Mouse (Mus musculus) forebrain, embryonic 14.5 days (tissue): ENCODE data around the gene Pik3c2b. TPM values are rescaled to one million over a fixed set of nuclear protein-coding genes. Genes with fewer than 3 reads are reported as not detected.
A peak's percentile ranks its signal among the peaks of the same experiment; 100 is the strongest.

ENCODE experiments used
- ATAC-seq: fragments of 200-750 bp; cut with Nextera tagmentation; 2 replicates; pipeline ENCODE4 v1.8.0; 2017; ENCODE audit warnings: mild to moderate bottlenecking, moderate library complexity
- DNase-seq: peaks from one replicate; pipeline ENCODE4 v3.0.0-alpha.2; 2015; ENCODE audit warnings: low spot score
- H3K27ac ChIP-seq: fragments of 300-500 bp; sonication (generic); 2 replicates; pipeline ENCODE4 v1.5.1; 2014; ENCODE audit warnings: low read depth, mild to moderate bottlenecking, control low read depth, low read length, moderate library complexity
- H3K27me3 ChIP-seq: fragments of 300-500 bp; sonication (generic); replicated peaks from 2 replicates; pipeline ENCODE4 v1.6.1; 2014; ENCODE audit warnings: low read length, control low read depth, mixed read lengths; ENCODE audit not compliant: control insufficient read depth, insufficient read depth
- H3K36me3 ChIP-seq: fragments of 300-500 bp; sonication (generic); 2 replicates; pipeline ENCODE4 v1.6.1; 2014; ENCODE audit warnings: low read length, control low read depth; ENCODE audit not compliant: control insufficient read depth, insufficient read depth
- H3K4me1 ChIP-seq: fragments of 300-500 bp; sonication (generic); 2 replicates; pipeline ENCODE4 v1.6.1; 2014; ENCODE audit warnings: antibody characterized with exemption, low read length, control low read depth; ENCODE audit not compliant: control insufficient read depth, insufficient read depth
- H3K4me2 ChIP-seq: fragments of 300-500 bp; sonication (generic); 2 replicates; pipeline ENCODE4 v1.6.1; 2014; ENCODE audit warnings: mild to moderate bottlenecking, control low read depth, low read length
- H3K4me3 ChIP-seq: fragments of 300-500 bp; sonication (generic); 2 replicates; pipeline ENCODE4 v1.5.1; 2014; ENCODE audit warnings: low read depth, low read length, control low read depth
- H3K9ac ChIP-seq: fragments of 300-500 bp; sonication (generic); 2 replicates; pipeline ENCODE4 v1.6.1; 2014; ENCODE audit warnings: mild to moderate bottlenecking, low read length, control low read depth, moderate library complexity
- H3K9me3 ChIP-seq: fragments of 300-500 bp; sonication (generic); replicated peaks from 2 replicates; pipeline ENCODE4 v1.6.1; 2016; ENCODE audit warnings: low read length, control low read depth, mixed read lengths; ENCODE audit not compliant: control insufficient read depth
- WGBS: fragments of 180-500 bp; shearing (Covaris S2); extraction: QIAGEN DNeasy Blood & Tissue Kit; methylation state at CpG from one replicate; pipeline ENCODE4 v1.1.7; 2014; 5-methylcytosine and 5-hydroxymethylcytosine counted together
- polyA plus RNA-seq: library from polyadenylated mRNA; unstranded; fragments of >200 nt; fragmentation: Nextera tagmentation; extraction: Ambion mirVana; gene quantifications from 2 replicates; pipeline ENCODE4 v1.2.1, GENCODE M21; 2014

Pik3c2b gene
- polyA plus RNA-seq, 1 experiment from 2014 or later = 9.6 TPM

GRCm38 (mm10) chr1:133138401-133138800, 92.9 kb downstream of the Pik3c2b start:
- 94% methylated on average over 1 of the region's 1 CpGs for WGBS
- H3K36me3 ChIP-seq = peaks cover 66% of the 10 kb centered on the region
- H3K27me3 ChIP-seq = no peaks in the 10 kb centered on the region
- ATAC-seq (no peak), DNase-seq (no peak)
- H3K9me3 ChIP-seq = no peaks in the 10 kb centered on the region
- no peak overlapping the region for H3K4me3 ChIP-seq
- no peak overlapping the region for H3K9ac ChIP-seq
- H3K27ac ChIP-seq = no peak overlapping the region
- peaks cover 21% of the 10 kb centered on the region for H3K4me1 ChIP-seq
- no peak overlapping the region for H3K4me2 ChIP-seq

GRCm38 (mm10) chr1:133146014-133147009, 100.8 kb downstream of the Pik3c2b start:
- Histone ChIP-seq H3K27ac (no peak overlapping the region), H3K4me3 (no peak overlapping the region), H3K9ac (no peak overlapping the region), H3K36me3 (peaks cover 6% of the 10 kb centered on the region), H3K27me3 (no peaks in the 10 kb centered on the region), H3K4me2 (no peak overlapping the region), H3K9me3 (no peaks in the 10 kb centered on the region), H3K4me1 (no peaks in the 10 kb centered on the region)
- WGBS = 63% methylated on average over 22 of the region's 22 CpGs
- DNase-seq (peak; percentile 87), ATAC-seq (peak; percentile 61; the same call in 1 of the 2 replicates)

- H3K9me3 ChIP-seq = no peaks in the 10 kb centered on the region
- no peak overlapping the region for H3K4me3 ChIP-seq
- no peak overlapping the region for H3K9ac ChIP-seq
- H3K27me3 ChIP-seq = no peaks in the 10 kb centered on the region
- H3K4me1 ChIP-seq = no peaks in the 10 kb centered on the region
- H3K27ac ChIP-seq = no peak overlapping the region
- no peaks in the 10 kb centered on the region for H3K36me3 ChIP-seq
- 80% methylated on average over 5 of the region's 5 CpGs for WGBS
- no peak overlapping the region for H3K4me2 ChIP-seq
- ATAC-seq (no peak), DNase-seq (no peak)
These were observed 101.9 kb downstream of the Pik3c2b start for GRCm38 (mm10) chr1:133147324-133147723.

- no peaks in the 10 kb centered on the region for H3K36me3 ChIP-seq
- no peak for ATAC-seq
- WGBS = 94% methylated on average over 8 of the region's 8 CpGs
- H3K4me3 ChIP-seq = no peak overlapping the region
- no peak overlapping the region for H3K27ac ChIP-seq
- no peak overlapping the region for H3K9ac ChIP-seq
- no peaks in the 10 kb centered on the region for H3K9me3 ChIP-seq
- no peaks in the 10 kb centered on the region for H3K27me3 ChIP-seq
- no peak overlapping the region for H3K4me2 ChIP-seq
- DNase-seq = no peak
- no peaks in the 10 kb centered on the region for H3K4me1 ChIP-seq
These were observed 102.7 kb downstream of the Pik3c2b start for GRCm38 (mm10) chr1:133148122-133148521.

GRCm38 (mm10) chr1:133150556-133150955, 105.1 kb downstream of the Pik3c2b start:
- Histone ChIP-seq H3K4me3 (no peak overlapping the region), H3K9me3 (no peaks in the 10 kb centered on the region), H3K4me2 (no peak overlapping the region), H3K4me1 (no peaks in the 10 kb centered on the region), H3K9ac (no peak overlapping the region), H3K36me3 (no peaks in the 10 kb centered on the region), H3K27ac (no peak overlapping the region), H3K27me3 (no peaks in the 10 kb centered on the region)
- WGBS = 98% methylated on average over 2 of the region's 2 CpGs
- DNase-seq (no peak), ATAC-seq (no peak)

- Histone ChIP-seq H3K4me2 (no peak overlapping the region), H3K4me1 (no peaks in the 10 kb centered on the region), H3K4me3 (no peak overlapping the region), H3K36me3 (no peaks in the 10 kb centered on the region), H3K9ac (no peak overlapping the region), H3K27me3 (no peaks in the 10 kb centered on the region), H3K27ac (no peak overlapping the region), H3K9me3 (no peaks in the 10 kb centered on the region)
- ATAC-seq (no peak), DNase-seq (no peak)
- 92% methylated on average over 3 of the region's 3 CpGs for WGBS
These were observed 106.7 kb downstream of the Pik3c2b start for GRCm38 (mm10) chr1:133152213-133152612.

- WGBS = 86% methylated on average over 6 of the region's 6 CpGs
- DNase-seq = no peak
These were observed 109.8 kb downstream of the Pik3c2b start for GRCm38 (mm10) chr1:133155270-133155669.

More at GRCm38 (mm10) chr1:133155270-133155669, 109.8 kb downstream of the Pik3c2b start:
- no peak for ATAC-seq
- Histone ChIP-seq H3K9me3 (no peaks in the 10 kb centered on the region), H3K9ac (no peak overlapping the region), H3K4me1 (peaks cover 7% of the 10 kb centered on the region; the same call in 1 of the 2 replicates), H3K27me3 (no peaks in the 10 kb centered on the region), H3K4me2 (no peak overlapping the region), H3K27ac (no peak overlapping the region), H3K36me3 (no peaks in the 10 kb centered on the region), H3K4me3 (no peak overlapping the region)
